In genomic region chr9:111086137-111086536, GRCm38 (mm10) we compare ENCODE assay signal across 17 mouse cellular contexts.
"Had no signal": no experiment of that assay in that cellular context is flagged by ENCODE, and none has a peak within 500 bp of the region (broad histone marks: within the 10 kb centered on the region; RNA-seq: fewer than 3 reads in every experiment).

No protein-coding gene starts in this region.

- H3K27ac ChIP-seq: layer of hippocampus, adult 2 months; left cerebral cortex, adult 2 months; limb, embryonic 12.5 days; liver, embryonic 14.5 days; midbrain, embryonic 10.5 days; neural tube, embryonic 13.5 days had no signal

- H3K4me2 ChIP-seq: limb, embryonic 12.5 days; neural tube, embryonic 13.5 days had no signal

- H3K27me3 ChIP-seq: limb, embryonic 12.5 days; neural tube, embryonic 13.5 days had no signal

- H3K36me3 ChIP-seq: limb, embryonic 12.5 days; midbrain, embryonic 10.5 days; neural tube, embryonic 13.5 days had no signal

- H3K9ac ChIP-seq: limb, embryonic 12.5 days; liver, embryonic 14.5 days; neural tube, embryonic 13.5 days had no signal

- DNase-seq: kidney, adult 8-10 months; kidney, postnatal 10 days; kidney, postnatal 4 days; liver; lung, adult 18-20 months; midbrain, embryonic 14.5 days; retina, postnatal 1 day; right cerebral cortex, postnatal 4 days; spleen, adult 18-20 months; thymus, adult 18-20 months; thymus, postnatal 14 days had no signal

- H3K9me3 ChIP-seq: limb, embryonic 12.5 days; midbrain, embryonic 10.5 days; neural tube, embryonic 13.5 days had no signal

- H3K4me3 ChIP-seq: layer of hippocampus, adult 2 months; left cerebral cortex, adult 2 months; limb, embryonic 12.5 days; midbrain, embryonic 10.5 days; neural tube, embryonic 13.5 days had no signal
